Mouse (Mus musculus) liver, postnatal 0 days (tissue): ENCODE measurements around the gene Gpsm1. TPM values are rescaled to one million over a fixed set of nuclear protein-coding genes. Genes with fewer than 3 reads are reported as not detected.
A peak's percentile ranks its signal among the peaks of the same experiment; 100 is the strongest.

Source experiments
- ATAC-seq: fragments of 200-750 bp; cut with Nextera tagmentation; 2 replicates; pipeline ENCODE4 v1.8.0; 2017; ENCODE audit warnings: mild to moderate bottlenecking, moderate library complexity
- DNase-seq: peaks from one replicate; pipeline ENCODE4 v3.0.0-alpha.2; 2016
- H3K27ac ChIP-seq: fragments of 300-500 bp; sonication (generic); 2 replicates; pipeline ENCODE4 v1.5.1; 2014; ENCODE audit warnings: antibody characterized with exemption, moderate library complexity, mild to moderate bottlenecking, low read depth
- H3K27me3 ChIP-seq: fragments of 300-500 bp; sonication (generic); 2 replicates; pipeline ENCODE4 v1.6.1; 2014; ENCODE audit warnings: low read length, control low read depth, mixed read lengths; ENCODE audit not compliant: insufficient read depth
- H3K36me3 ChIP-seq: fragments of 300-500 bp; sonication (generic); replicated peaks from 2 replicates; pipeline ENCODE4 v1.6.1; 2014; ENCODE audit warnings: mild to moderate bottlenecking, control low read depth, low read length, moderate library complexity, mixed read lengths; ENCODE audit not compliant: insufficient read depth
- H3K4me1 ChIP-seq: fragments of 300-500 bp; sonication (generic); 2 replicates; pipeline ENCODE4 v1.6.1; 2014; ENCODE audit warnings: antibody characterized with exemption, mild to moderate bottlenecking, control low read depth; ENCODE audit not compliant: insufficient read depth
- H3K4me2 ChIP-seq: fragments of 300-500 bp; sonication (generic); 2 replicates; pipeline ENCODE4 v1.6.1; 2014; ENCODE audit warnings: low read depth, mild to moderate bottlenecking, low read length, moderate library complexity, mixed read lengths
- H3K4me3 ChIP-seq: fragments of 300-500 bp; sonication (generic); 2 replicates; pipeline ENCODE4 v1.5.1; 2014; ENCODE audit warnings: low read depth, low read length
- H3K9ac ChIP-seq: fragments of 300-500 bp; sonication (generic); replicated peaks from 2 replicates; pipeline ENCODE4 v1.6.1; 2014; ENCODE audit warnings: mild to moderate bottlenecking, moderate library complexity
- H3K9me3 ChIP-seq: fragments of 300-500 bp; sonication (generic); 2 replicates; pipeline ENCODE4 v1.6.1; 2016; ENCODE audit warnings: mild to moderate bottlenecking, control low read depth, low read length, mixed read lengths
- CTCF ChIP-seq: sonication (generic); IDR thresholded peaks from 2 replicates; pipeline ENCODE4 v1.5.1; 2016; ENCODE audit warnings: antibody characterized with exemption, low read depth
- EP300 ChIP-seq: IDR thresholded peaks from 2 replicates; pipeline ENCODE4 v1.6.1; 2016; ENCODE audit warnings: antibody characterized with exemption, low read depth, mild to moderate bottlenecking
- WGBS: fragments of 180-500 bp; shearing (Covaris S2); extraction: QIAGEN DNeasy Blood & Tissue Kit; methylation state at CpG from one replicate; pipeline ENCODE4 v1.1.7; 2014; ENCODE audit not compliant: insufficient replicate concordance; 5-methylcytosine and 5-hydroxymethylcytosine counted together
- polyA plus RNA-seq: library from polyadenylated mRNA; unstranded; fragments of >200 nt; fragmentation: Nextera tagmentation; extraction: Ambion mirVana; gene quantifications from 2 replicates; pipeline ENCODE4 v1.2.1, GENCODE M21; 2015

Gpsm1 gene
- polyA plus RNA-seq, 1 experiment from 2014 or later, result 1.9 TPM

GRCm38 (mm10) chr2:26285804-26286203 lies 29.5 kb upstream of the Gpsm1 start:
- TF ChIP-seq EP300 (no peak), CTCF (no peak)
- Histone ChIP-seq H3K27ac (no peak overlapping the region), H3K9ac (no peak overlapping the region), H3K4me2 (no peak overlapping the region), H3K4me3 (no peak overlapping the region), H3K4me1 (no peaks in the 10 kb centered on the region), H3K27me3 (no peaks in the 10 kb centered on the region), H3K36me3 (no peaks in the 10 kb centered on the region), H3K9me3 (no peaks in the 10 kb centered on the region)
- no peak for ATAC-seq
- WGBS, result 71% methylated on average over 7 of the region's 7 CpGs
- no peak for DNase-seq

- Histone ChIP-seq H3K9me3 (no peaks in the 10 kb centered on the region), H3K27ac (no peak overlapping the region), H3K4me2 (no peak overlapping the region), H3K4me3 (no peak overlapping the region), H3K27me3 (no peaks in the 10 kb centered on the region), H3K4me1 (no peaks in the 10 kb centered on the region), H3K9ac (no peak overlapping the region), H3K36me3 (no peaks in the 10 kb centered on the region)
- ATAC-seq (no peak), DNase-seq (no peak)
- WGBS, result 78% methylated on average over 7 of the region's 7 CpGs
- TF ChIP-seq CTCF (no peak), EP300 (no peak)
Observed at GRCm38 (mm10) chr2:26286391-26286790, 28.9 kb upstream of the Gpsm1 start.

- Histone ChIP-seq H3K4me3 (no peak overlapping the region), H3K4me2 (no peak overlapping the region), H3K9me3 (no peaks in the 10 kb centered on the region), H3K4me1 (no peaks in the 10 kb centered on the region), H3K27me3 (no peaks in the 10 kb centered on the region), H3K27ac (no peak overlapping the region), H3K9ac (no peak overlapping the region), H3K36me3 (no peaks in the 10 kb centered on the region)
- no peak for ATAC-seq
- WGBS, result 82% methylated on average over 5 of the region's 5 CpGs
- TF ChIP-seq EP300, result no peak
- TF ChIP-seq CTCF, result no peak
- no peak for DNase-seq
Observed at GRCm38 (mm10) chr2:26290133-26290532, 25.2 kb upstream of the Gpsm1 start.

- H3K4me2 ChIP-seq, result no peak within 1 kb of the TSS
- DNase-seq (no peak), ATAC-seq (no peak)
- no peaks in the 10 kb centered on the region for H3K27me3 ChIP-seq
- no peak for TF ChIP-seq CTCF
- TF ChIP-seq EP300, result no peak
- no peak within 1 kb of the TSS for H3K4me3 ChIP-seq
- no peaks in the 10 kb centered on the region for H3K4me1 ChIP-seq
- no peaks in the 10 kb centered on the region for H3K36me3 ChIP-seq
- no peak within 1 kb of the TSS for H3K27ac ChIP-seq
- H3K9ac ChIP-seq, result no peak within 1 kb of the TSS
- H3K9me3 ChIP-seq, result no peaks in the 10 kb centered on the region
- 52% methylated on average over 2 of the region's 2 CpGs for WGBS
Observed at GRCm38 (mm10) chr2:26294457-26294856, 20.9 kb upstream of the Gpsm1 start, which contains the start of gene Ccdc187. TSS of gene Ccdc187 (minus strand) at chr2:26294557.

- Histone ChIP-seq H3K9me3 (no peaks in the 10 kb centered on the region), H3K27ac (no peak overlapping the region)
- no peak for DNase-seq
Observed at GRCm38 (mm10) chr2:26296606-26297195, 18.6 kb upstream of the Gpsm1 start.

GRCm38 (mm10) chr2:26298208-26298855 lies 17.0 kb upstream of the Gpsm1 start:
- no peak for TF ChIP-seq CTCF
- no peak for TF ChIP-seq EP300
- WGBS, result 4% methylated on average over 10 of the region's 10 CpGs
- no peak overlapping the region for H3K4me2 ChIP-seq
- no peak overlapping the region for H3K4me3 ChIP-seq
- H3K36me3 ChIP-seq, result no peaks in the 10 kb centered on the region
- no peaks in the 10 kb centered on the region for H3K4me1 ChIP-seq
- 0 out of 2 replicates have a peak, but pooled peaks cover 3% of the 10 kb centered on the region for H3K27me3 ChIP-seq
- DNase-seq, result no peak
- H3K9me3 ChIP-seq, result no peaks in the 10 kb centered on the region
- no peak overlapping the region for H3K9ac ChIP-seq
- H3K27ac ChIP-seq, result no peak overlapping the region
- ATAC-seq, result peak; percentile 71

More at GRCm38 (mm10) chr2:26296606-26297195, 18.6 kb upstream of the Gpsm1 start:
- Histone ChIP-seq H3K4me1 (no peaks in the 10 kb centered on the region), H3K4me3 (no peak overlapping the region), H3K36me3 (no peaks in the 10 kb centered on the region), H3K4me2 (no peak overlapping the region), H3K27me3 (0 out of 2 replicates have a peak, but pooled peaks cover 3% of the 10 kb centered on the region), H3K9ac (no peak overlapping the region)
- no peak for ATAC-seq
- TF ChIP-seq CTCF (no peak), EP300 (no peak)
- WGBS, result 38% methylated on average over 6 of the region's 6 CpGs
